10 mouse cellular contexts compared by ENCODE assay signal in genomic region chr7:125181548-125181947, GRCm38 (mm10).
DNase-seq lines count a peak whose midpoint lies in the region; ATAC-seq and TF ChIP-seq lines count a peak whose summit lies in the region.
"Had no signal": no experiment of that assay in that cellular context is flagged by ENCODE, and none has a peak within 500 bp of the region (broad histone marks: within the 10 kb centered on the region; RNA-seq: fewer than 3 reads in every experiment).

No protein-coding gene starts in this region.

- H3K4me3 ChIP-seq in gastrocnemius, adult 2 months: no peak overlapping the region
- H3K4me3 ChIP-seq in testis, adult 2 months (ENCODE audit: control insufficient read depth, low read depth, low read length): no peak overlapping the region
- H3K4me3 ChIP-seq in hindbrain, postnatal 0 days (ENCODE audit: low read length): no peak overlapping the region
- H3K4me3 ChIP-seq in midbrain, postnatal 0 days (ENCODE audit: low read depth, low read length): no peak overlapping the region
- H3K4me3 ChIP-seq: midbrain, embryonic 12.5 days had no signal

- DNase-seq in gastrocnemius, adult 2 months: no peak
- no peak for DNase-seq in gastrocnemius, postnatal 4 days (ENCODE audit: low spot score in 2 of 2)
- DNase-seq in testis, postnatal 14 days (ENCODE audit: low spot score): no peak
- DNase-seq in hindbrain, postnatal 0 days (ENCODE audit: low spot score): peak; percentile 79
- peak; percentile 70 for DNase-seq in midbrain, postnatal 0 days (ENCODE audit: low spot score)
- no peak for DNase-seq in urinary bladder, postnatal 36 days (ENCODE audit: low spot score in 2 of 2)
- no peak for DNase-seq in spleen, postnatal 10 days (ENCODE audit: low spot score in 2 of 2)

- no peak overlapping the region for H3K27ac ChIP-seq in gastrocnemius, adult 2 months
- no peak overlapping the region for H3K27ac ChIP-seq in testis, adult 2 months (ENCODE audit: control insufficient read depth, insufficient read depth, low read depth, low read length)
- H3K27ac ChIP-seq in hindbrain, postnatal 0 days: no peak overlapping the region
- H3K27ac ChIP-seq in midbrain, postnatal 0 days (ENCODE audit: low read depth, low read length): no peak overlapping the region
- H3K27ac ChIP-seq: midbrain, embryonic 12.5 days had no signal

- 77% methylated on average over 3 of the region's 3 CpGs for WGBS in hindbrain, postnatal 0 days
- 76% methylated on average over 3 of the region's 3 CpGs for WGBS in midbrain, postnatal 0 days

- no peaks in the 10 kb centered on the region for H3K36me3 ChIP-seq in testis, adult 2 months (ENCODE audit: control insufficient read depth, insufficient read depth, low read length)
- no peaks in the 10 kb centered on the region for H3K36me3 ChIP-seq in hindbrain, postnatal 0 days (ENCODE audit: insufficient read depth, low read length)
- H3K36me3 ChIP-seq in midbrain, postnatal 0 days (ENCODE audit: insufficient read depth, low read length): no peaks in the 10 kb centered on the region
- H3K36me3 ChIP-seq: G1E; midbrain, embryonic 12.5 days had no signal

- H3K9ac ChIP-seq in hindbrain, postnatal 0 days (replicated peaks; ENCODE audit: low read length): no peak overlapping the region
- H3K9ac ChIP-seq in midbrain, postnatal 0 days (replicated peaks; ENCODE audit: low read length, poor library complexity, severe bottlenecking): no peak overlapping the region
- H3K9ac ChIP-seq: midbrain, embryonic 12.5 days had no signal

- intact Hi-C loops in gastrocnemius, adult 2 months (cut with DNase I): no loop called here

- peaks cover 9% of the 10 kb centered on the region for H3K4me1 ChIP-seq in testis, adult 2 months (ENCODE audit: control insufficient read depth, insufficient read depth, low read length)
- H3K4me1 ChIP-seq in hindbrain, postnatal 0 days (ENCODE audit: insufficient read depth, low read length): no peaks in the 10 kb centered on the region
- H3K4me1 ChIP-seq in midbrain, postnatal 0 days (ENCODE audit: insufficient read depth, low read length): no peaks in the 10 kb centered on the region

- no peaks in the 10 kb centered on the region for H3K9me3 ChIP-seq in hindbrain, postnatal 0 days (ENCODE audit: low read length)
- no peaks in the 10 kb centered on the region for H3K9me3 ChIP-seq in midbrain, postnatal 0 days (ENCODE audit: low read length)
- H3K9me3 ChIP-seq: midbrain, embryonic 12.5 days had no signal

- no peak overlapping the region for H3K4me2 ChIP-seq in hindbrain, postnatal 0 days (ENCODE audit: low read depth, low read length)
- H3K4me2 ChIP-seq in midbrain, postnatal 0 days (ENCODE audit: low read depth, low read length, poor library complexity, severe bottlenecking): no peak overlapping the region
- H3K4me2 ChIP-seq: midbrain, embryonic 12.5 days had no signal

- peak; percentile 32 for TF ChIP-seq CTCF in gastrocnemius, adult 2 months (IDR thresholded peaks at IDR 0.05)
- peak; percentile 9; the same call in 1 of the 2 replicates for TF ChIP-seq CTCF in testis, adult 2 months (IDR thresholded peaks at IDR 0.05; ENCODE audit: control insufficient read depth, insufficient read depth, insufficient replicate concordance, low read depth, low read length)
- peak; percentile 92 for TF ChIP-seq CTCF in hindbrain, postnatal 0 days (IDR thresholded peaks at IDR 0.05; ENCODE audit: low read depth)
- TF ChIP-seq CTCF in midbrain, postnatal 0 days (IDR thresholded peaks at IDR 0.05): peak; percentile 92

- ATAC-seq in hindbrain, postnatal 0 days: peak; percentile 67; the same call in 1 of the 2 replicates
- ATAC-seq in midbrain, postnatal 0 days (ENCODE audit: low FRiP score): no peak

- no peak for TF ChIP-seq POLR2A in testis, adult 2 months (IDR thresholded peaks at IDR 0.05; ENCODE audit: control insufficient read depth, low read depth, low read length)

- no peaks in the 10 kb centered on the region for H3K27me3 ChIP-seq in testis, adult 2 months (ENCODE audit: control insufficient read depth, insufficient read depth, low read length)
- no peaks in the 10 kb centered on the region for H3K27me3 ChIP-seq in hindbrain, postnatal 0 days (ENCODE audit: insufficient read depth, low read length)
- H3K27me3 ChIP-seq in midbrain, postnatal 0 days (ENCODE audit: insufficient read depth, low read length): no peaks in the 10 kb centered on the region
- H3K27me3 ChIP-seq: midbrain, embryonic 12.5 days had no signal

Comparison
In these comparisons a context has a peak if more than half of its experiments do, and no peak if none do; other contexts are left out.
1. DNase-seq: peak in hindbrain, postnatal 0 days (single experiment) and midbrain, postnatal 0 days (single experiment); none in gastrocnemius, adult 2 months (single experiment), gastrocnemius, postnatal 4 days (0 of 2), testis, postnatal 14 days (single experiment), urinary bladder, postnatal 36 days (0 of 2) and spleen, postnatal 10 days (0 of 2).
2. CTCF ChIP-seq: peak in every context shown above with its lines; median percentile 92 in hindbrain, postnatal 0 days; 92 in midbrain, postnatal 0 days; 32 in gastrocnemius, adult 2 months; 9 in testis, adult 2 months.